Mouse (Mus musculus) hindbrain, embryonic 12.5 days (tissue): Measurements from ENCODE around the gene Msi2. TPM values are rescaled to one million over a fixed set of nuclear protein-coding genes. Genes with fewer than 3 reads are reported as not detected.
A peak's percentile ranks its signal among the peaks of the same experiment; 100 is the strongest.

ENCODE experiments used
- ATAC-seq: fragments of 200-750 bp; cut with Nextera tagmentation; 2 replicates; pipeline ENCODE4 v1.8.0; 2017; ENCODE audit warnings: moderate TSS enrichment; ENCODE audit not compliant: low FRiP score
- H3K27ac ChIP-seq: fragments of 300-500 bp; sonication (generic); 2 replicates; pipeline ENCODE4 v1.5.1; 2016; ENCODE audit warnings: mild to moderate bottlenecking
- H3K27me3 ChIP-seq: fragments of 300-500 bp; sonication (generic); 2 replicates; pipeline ENCODE4 v1.6.1; 2016; ENCODE audit warnings: mild to moderate bottlenecking
- H3K36me3 ChIP-seq: fragments of 300-500 bp; sonication (generic); 2 replicates; pipeline ENCODE4 v1.6.1; 2016; ENCODE audit warnings: mild to moderate bottlenecking
- H3K4me1 ChIP-seq: fragments of 300-500 bp; sonication (generic); 2 replicates; pipeline ENCODE4 v1.6.1; 2016
- H3K4me2 ChIP-seq: fragments of 300-500 bp; sonication (generic); replicated peaks from 2 replicates; pipeline ENCODE4 v1.6.1; 2016; ENCODE audit warnings: mild to moderate bottlenecking
- H3K4me3 ChIP-seq: fragments of 300-500 bp; sonication (generic); 2 replicates; pipeline ENCODE4 v1.5.1; 2016; ENCODE audit warnings: mild to moderate bottlenecking
- H3K9ac ChIP-seq: fragments of 300-500 bp; sonication (generic); 2 replicates; pipeline ENCODE4 v1.6.1; 2016; ENCODE audit warnings: mild to moderate bottlenecking, moderate library complexity
- H3K9me3 ChIP-seq: fragments of 300-500 bp; sonication (generic); replicated peaks from 2 replicates; pipeline ENCODE4 v1.6.1; 2016; ENCODE audit warnings: mild to moderate bottlenecking
- WGBS: fragments of 180-500 bp; shearing (Covaris S2); methylation state at CpG from one replicate; pipeline ENCODE4 v1.1.7; 2016; 5-methylcytosine and 5-hydroxymethylcytosine counted together
- polyA plus RNA-seq: library from polyadenylated mRNA; unstranded; fragments of >200 nt; fragmentation: Nextera tagmentation; extraction: Ambion mirVana; gene quantifications from 2 replicates; pipeline ENCODE4 v1.2.1, GENCODE M21; 2016

Msi2 gene
- polyA plus RNA-seq, 1 experiment from 2014 or later, result 35.9 TPM

- H3K9ac ChIP-seq, result no peak overlapping the region
- no peak overlapping the region for H3K27ac ChIP-seq
- peaks cover 31% of the 10 kb centered on the region for H3K4me1 ChIP-seq
- H3K36me3 ChIP-seq, result no peaks in the 10 kb centered on the region
- no peaks in the 10 kb centered on the region for H3K27me3 ChIP-seq
- peak overlapping the region; percentile 76; the same call in 1 of the 2 replicates for H3K4me2 ChIP-seq
- H3K4me3 ChIP-seq, result no peak overlapping the region
- H3K9me3 ChIP-seq, result no peaks in the 10 kb centered on the region
- no peak for ATAC-seq
- WGBS, result 64% methylated on average over 13 of the region's 13 CpGs
These were observed 2.2 kb upstream of the Msi2 start for GRCm38 (mm10) chr11:88720261-88721143.

- ATAC-seq, result no peak
- peak overlapping the region; percentile 94 for H3K4me3 ChIP-seq
- WGBS, result 44% methylated on average over 3 of the region's 3 CpGs
- 0 out of 2 replicates have a peak overlapping the region, but pooled peaks have one; percentile 93 for H3K27ac ChIP-seq
- peaks cover 40% of the 10 kb centered on the region for H3K4me1 ChIP-seq
- no peaks in the 10 kb centered on the region for H3K27me3 ChIP-seq
- H3K9me3 ChIP-seq, result no peaks in the 10 kb centered on the region
- no peak overlapping the region for H3K9ac ChIP-seq
- no peaks in the 10 kb centered on the region for H3K36me3 ChIP-seq
- peak overlapping the region; percentile 76 for H3K4me2 ChIP-seq
These were observed 1.3 kb upstream of the Msi2 start for GRCm38 (mm10) chr11:88719601-88720000.

- H3K9ac ChIP-seq, result peak overlapping the region; percentile 99
- no peaks in the 10 kb centered on the region for H3K27me3 ChIP-seq
- peak overlapping the region; percentile 93 for H3K27ac ChIP-seq
- H3K36me3 ChIP-seq, result no peaks in the 10 kb centered on the region
- H3K4me3 ChIP-seq, result peak overlapping the region; percentile 94
- peaks cover 46% of the 10 kb centered on the region for H3K4me1 ChIP-seq
- no peaks in the 10 kb centered on the region for H3K9me3 ChIP-seq
- WGBS, result 5% methylated on average over 38 of the region's 38 CpGs
- peak; percentile 55 for ATAC-seq
- peak overlapping the region; percentile 76 for H3K4me2 ChIP-seq
These were observed 668 bp upstream of the Msi2 start for GRCm38 (mm10) chr11:88718766-88719595.

- WGBS, result 2% methylated on average over 34 of the region's 38 CpGs
- no peaks in the 10 kb centered on the region for H3K36me3 ChIP-seq
- ATAC-seq, result peak; percentile 59
- H3K9me3 ChIP-seq, result no peaks in the 10 kb centered on the region
- peak overlapping the region; percentile 76 for H3K4me2 ChIP-seq
- H3K4me3 ChIP-seq, result peak overlapping the region; percentile 94
- peak overlapping the region; percentile 99 for H3K9ac ChIP-seq
- H3K27me3 ChIP-seq, result no peaks in the 10 kb centered on the region
- peaks cover 53% of the 10 kb centered on the region for H3K4me1 ChIP-seq
- peak overlapping the region; percentile 93 for H3K27ac ChIP-seq
These were observed 666 bp downstream of the Msi2 start for GRCm38 (mm10) chr11:88717644-88718049.

GRCm38 (mm10) chr11:88717016-88717643 lies 1.2 kb downstream of the Msi2 start:
- Histone ChIP-seq H3K27ac (peak overlapping the region; percentile 93), H3K4me2 (peak overlapping the region; percentile 76), H3K4me3 (peak overlapping the region; percentile 94), H3K27me3 (no peaks in the 10 kb centered on the region), H3K9me3 (no peaks in the 10 kb centered on the region), H3K36me3 (peaks cover 5% of the 10 kb centered on the region), H3K4me1 (peaks cover 54% of the 10 kb centered on the region), H3K9ac (peak overlapping the region; percentile 99)
- ATAC-seq, result no peak
- WGBS, result 0% methylated on average over 19 of the region's 19 CpGs

- Histone ChIP-seq H3K27me3 (no peaks in the 10 kb centered on the region), H3K4me1 (peaks cover 58% of the 10 kb centered on the region), H3K4me2 (peak overlapping the region; percentile 76), H3K36me3 (peaks cover 13% of the 10 kb centered on the region), H3K27ac (peak overlapping the region; percentile 93), H3K4me3 (peak overlapping the region; percentile 94), H3K9me3 (no peaks in the 10 kb centered on the region), H3K9ac (peak overlapping the region; percentile 99)
- no peak for ATAC-seq
- WGBS, result under 1% methylated on average over 23 of the region's 23 CpGs
These were observed 2.0 kb downstream of the Msi2 start for GRCm38 (mm10) chr11:88716061-88716994.

GRCm38 (mm10) chr11:88715299-88715698 lies 3.0 kb downstream of the Msi2 start:
- H3K27ac ChIP-seq, result peak overlapping the region; percentile 93; the same call in 1 of the 2 replicates
- H3K9ac ChIP-seq, result peak overlapping the region; percentile 99
- H3K9me3 ChIP-seq, result no peaks in the 10 kb centered on the region
- peaks cover 54% of the 10 kb centered on the region for H3K4me1 ChIP-seq
- peak overlapping the region; percentile 94 for H3K4me3 ChIP-seq
- H3K27me3 ChIP-seq, result no peaks in the 10 kb centered on the region
- WGBS, result 21% methylated on average over 7 of the region's 7 CpGs
- ATAC-seq, result no peak
- H3K36me3 ChIP-seq, result peaks cover 23% of the 10 kb centered on the region
- H3K4me2 ChIP-seq, result peak overlapping the region; percentile 76

GRCm38 (mm10) chr11:88714127-88714526 lies 4.2 kb downstream of the Msi2 start:
- no peak overlapping the region for H3K9ac ChIP-seq
- H3K4me1 ChIP-seq, result peaks cover 57% of the 10 kb centered on the region
- WGBS, result 65% methylated on average over 7 of the region's 7 CpGs
- peak overlapping the region; percentile 94 for H3K4me3 ChIP-seq
- H3K27me3 ChIP-seq, result no peaks in the 10 kb centered on the region
- H3K9me3 ChIP-seq, result no peaks in the 10 kb centered on the region
- H3K4me2 ChIP-seq, result peak overlapping the region; percentile 76
- H3K36me3 ChIP-seq, result peaks cover 34% of the 10 kb centered on the region
- no peak for ATAC-seq
- H3K27ac ChIP-seq, result no peak overlapping the region

- 42% methylated on average over 9 of the region's 9 CpGs for WGBS
- Histone ChIP-seq H3K4me2 (peak overlapping the region; percentile 76), H3K9ac (no peak overlapping the region), H3K27me3 (no peaks in the 10 kb centered on the region), H3K4me1 (peaks cover 60% of the 10 kb centered on the region), H3K27ac (no peak overlapping the region), H3K4me3 (peak overlapping the region; percentile 94; the same call in 1 of the 2 replicates), H3K9me3 (no peaks in the 10 kb centered on the region), H3K36me3 (peaks cover 37% of the 10 kb centered on the region)
- ATAC-seq, result no peak
These were observed 4.8 kb downstream of the Msi2 start for GRCm38 (mm10) chr11:88713479-88713878.

GRCm38 (mm10) chr11:88709876-88710614 lies 8.3 kb downstream of the Msi2 start:
- Histone ChIP-seq H3K4me1 (peaks cover 80% of the 10 kb centered on the region), H3K9ac (no peak overlapping the region), H3K36me3 (peaks cover 62% of the 10 kb centered on the region), H3K27me3 (no peaks in the 10 kb centered on the region), H3K4me2 (no peak overlapping the region; the same call in 1 of the 2 replicates), H3K27ac (peak overlapping the region; percentile 44), H3K4me3 (no peak overlapping the region), H3K9me3 (no peaks in the 10 kb centered on the region)
- WGBS, result 66% methylated on average over 15 of the region's 15 CpGs
- no peak for ATAC-seq
